Mouse (Mus musculus) heart, postnatal 0 days (tissue): ENCODE data around the gene Fancm. TPM values are rescaled to one million over a fixed set of nuclear protein-coding genes. Genes with fewer than 3 reads are reported as not detected.
"Not testable (repeated sequence)": the region's sequence is repeated elsewhere in the genome, so short reads cannot be mapped to it uniquely, and the experiment has no call there.

ENCODE experiments used
- ATAC-seq: fragments of 200-750 bp; cut with Nextera tagmentation; 2 replicates; pipeline ENCODE4 v1.8.0; 2017; ENCODE audit warnings: low read depth, moderate number of reproducible peaks, moderate library complexity; ENCODE audit not compliant: insufficient read depth
- DNase-seq: peaks from one replicate; pipeline ENCODE4 v3.0.0-alpha.2; 2016; ENCODE audit warnings: low spot score
- H3K27ac ChIP-seq: fragments of 300-500 bp; sonication (generic); 2 replicates; pipeline ENCODE4 v1.5.1; 2014; ENCODE audit warnings: low read depth, mild to moderate bottlenecking
- H3K27me3 ChIP-seq: fragments of 300-500 bp; sonication (generic); 2 replicates; pipeline ENCODE4 v1.6.1; 2014; ENCODE audit warnings: low read length, mixed read lengths; ENCODE audit not compliant: control insufficient read depth, insufficient read depth
- H3K36me3 ChIP-seq: fragments of 300-500 bp; sonication (generic); replicated peaks from 2 replicates; pipeline ENCODE4 v1.6.1; 2014; ENCODE audit warnings: low read length, mixed read lengths; ENCODE audit not compliant: control insufficient read depth, insufficient read depth
- H3K4me1 ChIP-seq: fragments of 300-500 bp; sonication (generic); 2 replicates; pipeline ENCODE4 v1.6.1; 2014; ENCODE audit warnings: antibody characterized with exemption; ENCODE audit not compliant: control insufficient read depth, insufficient read depth
- H3K4me2 ChIP-seq: fragments of 300-500 bp; sonication (generic); 2 replicates; pipeline ENCODE4 v1.6.1; 2014; ENCODE audit warnings: low read depth, mild to moderate bottlenecking, low read length, moderate library complexity
- H3K4me3 ChIP-seq: fragments of 300-500 bp; sonication (generic); 2 replicates; pipeline ENCODE4 v1.5.1; 2014; ENCODE audit warnings: low read depth, low read length
- H3K9ac ChIP-seq: fragments of 300-500 bp; sonication (generic); replicated peaks from 2 replicates; pipeline ENCODE4 v1.6.1; 2014; ENCODE audit warnings: low read depth, low read length, mixed read lengths
- H3K9me3 ChIP-seq: fragments of 300-500 bp; sonication (generic); replicated peaks from 2 replicates; pipeline ENCODE4 v1.6.1; 2016; ENCODE audit warnings: low read length; ENCODE audit not compliant: control insufficient read depth
- CTCF ChIP-seq: IDR thresholded peaks from 2 replicates; pipeline ENCODE4 v1.5.1; 2016; ENCODE audit warnings: antibody characterized with exemption, control low read depth, low read depth
- EP300 ChIP-seq: IDR thresholded peaks from 2 replicates; pipeline ENCODE4 v1.6.1; 2016; ENCODE audit warnings: antibody characterized with exemption, low read depth
- WGBS: fragments of 180-500 bp; shearing (Covaris S2); extraction: QIAGEN DNeasy Blood & Tissue Kit; methylation state at CpG from one replicate; pipeline ENCODE4 v1.1.7; 2014; 5-methylcytosine and 5-hydroxymethylcytosine counted together
- polyA plus RNA-seq: library from polyadenylated mRNA; unstranded; fragments of >200 nt; fragmentation: Nextera tagmentation; extraction: Ambion mirVana; gene quantifications from 2 replicates; pipeline ENCODE4 v1.2.1, GENCODE M21; 2015
- total RNA-seq: library from RNA; depleted of rRNA; stranded (reverse); fragments of >200 nt; gene quantifications from 2 replicates; pipeline ENCODE4 v1.2.3, GENCODE M21; 2014; ENCODE audit warnings: low replicate concordance

The Fancm gene
- total and polyA plus RNA-seq, 2 experiments from 2014 or later = 4.5 to 7.6 TPM

GRCm38 (mm10) chr12:65108746-65109145 lies 33.3 kb downstream of the Fancm start:
- Histone ChIP-seq H3K4me2 (no peak overlapping the region), H3K27ac (no peak overlapping the region), H3K27me3 (no peaks in the 10 kb centered on the region), H3K4me1 (no peaks in the 10 kb centered on the region), H3K4me3 (no peak overlapping the region), H3K9ac (no peak overlapping the region), H3K9me3 (no peaks in the 10 kb centered on the region), H3K36me3 (peaks cover 22% of the 10 kb centered on the region)
- TF ChIP-seq EP300 (no peak), CTCF (no peak)
- no peak for DNase-seq
- ATAC-seq = no peak
- 94% methylated on average over 1 of the region's 1 CpGs for WGBS

GRCm38 (mm10) chr12:65111503-65111902 lies 36.1 kb downstream of the Fancm start:
- no peak for TF ChIP-seq CTCF
- TF ChIP-seq EP300 = no peak
- H3K4me2 ChIP-seq = no peak overlapping the region
- peaks cover 5% of the 10 kb centered on the region for H3K36me3 ChIP-seq
- H3K4me1 ChIP-seq = no peaks in the 10 kb centered on the region
- H3K9ac ChIP-seq = no peak overlapping the region
- H3K27me3 ChIP-seq = no peaks in the 10 kb centered on the region
- WGBS = 89% methylated on average over 3 of the region's 3 CpGs
- H3K27ac ChIP-seq = no peak overlapping the region
- no peak for DNase-seq
- H3K4me3 ChIP-seq = no peak overlapping the region
- no peaks in the 10 kb centered on the region for H3K9me3 ChIP-seq
- ATAC-seq = no peak

DNA sequence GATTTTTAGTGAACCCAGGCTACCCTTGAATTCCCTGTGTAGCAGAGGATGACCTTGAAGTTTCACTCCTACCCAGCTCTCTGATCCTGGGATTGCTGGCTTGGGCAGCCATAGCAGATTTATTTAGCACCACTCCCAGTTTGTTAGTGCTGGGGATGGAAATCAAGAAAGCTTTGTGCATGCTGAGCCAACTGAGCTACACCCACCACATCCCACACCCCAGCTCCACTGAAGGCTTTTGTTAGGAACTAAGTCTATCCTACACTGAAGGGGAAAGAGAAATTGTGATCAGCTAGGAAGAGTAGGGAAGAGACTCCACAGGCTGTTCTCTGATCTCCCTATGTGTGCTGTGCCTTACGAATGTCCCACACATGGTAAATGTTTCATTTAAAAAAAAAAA lies 37.4 kb downstream of the Fancm start:
- Histone ChIP-seq H3K4me2 (no peak overlapping the region), H3K27me3 (no peaks in the 10 kb centered on the region), H3K4me1 (no peaks in the 10 kb centered on the region), H3K9me3 (no peaks in the 10 kb centered on the region), H3K4me3 (no peak overlapping the region), H3K36me3 (no peaks in the 10 kb centered on the region), H3K9ac (no peak overlapping the region), H3K27ac (no peak overlapping the region)
- TF ChIP-seq EP300 = no peak
- TF ChIP-seq CTCF = no peak
- ATAC-seq = no peak
- DNase-seq = no peak
- 96% methylated on average over 1 of the region's 1 CpGs for WGBS

DNA sequence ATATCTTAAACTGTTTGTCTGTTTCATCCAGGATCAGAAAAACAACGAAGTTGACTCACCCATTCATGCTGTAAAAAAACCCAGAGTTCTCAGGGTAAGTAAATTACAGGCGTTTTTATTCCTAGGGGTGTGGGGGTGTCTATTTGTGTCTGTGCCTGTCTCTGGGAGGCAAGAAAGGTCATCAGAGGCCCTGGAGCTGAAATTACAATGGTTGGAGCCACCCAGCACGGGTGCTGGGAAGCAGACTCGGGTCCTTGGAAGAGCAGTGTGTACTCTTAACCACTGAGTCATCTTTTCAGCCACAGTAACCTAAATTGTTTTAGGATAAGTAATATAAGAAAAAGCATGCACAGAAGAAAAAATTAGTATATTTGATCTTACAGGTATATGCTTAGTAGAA lies 38.5 kb downstream of the Fancm start:
- Histone ChIP-seq H3K4me3 (no peak overlapping the region), H3K27ac (no peak overlapping the region), H3K36me3 (peaks cover 8% of the 10 kb centered on the region), H3K4me2 (no peak overlapping the region), H3K9me3 (no peaks in the 10 kb centered on the region), H3K4me1 (no peaks in the 10 kb centered on the region), H3K27me3 (no peaks in the 10 kb centered on the region), H3K9ac (no peak overlapping the region)
- 85% methylated on average over 4 of the region's 4 CpGs for WGBS
- no peak for ATAC-seq
- DNase-seq = no peak
- TF ChIP-seq CTCF = no peak
- TF ChIP-seq EP300 = no peak

GRCm38 (mm10) chr12:65114978-65115377 lies 39.6 kb downstream of the Fancm start:
- H3K4me1 ChIP-seq, H3K4me2 ChIP-seq, ATAC-seq, H3K27me3 ChIP-seq, H3K27ac ChIP-seq, H3K9ac ChIP-seq, DNase-seq, H3K4me3 ChIP-seq, H3K9me3 ChIP-seq: not testable (repeated sequence)
- 66% methylated on average over 3 of the region's 3 CpGs for WGBS
- peaks cover 15% of the 10 kb centered on the region for H3K36me3 ChIP-seq

DNA sequence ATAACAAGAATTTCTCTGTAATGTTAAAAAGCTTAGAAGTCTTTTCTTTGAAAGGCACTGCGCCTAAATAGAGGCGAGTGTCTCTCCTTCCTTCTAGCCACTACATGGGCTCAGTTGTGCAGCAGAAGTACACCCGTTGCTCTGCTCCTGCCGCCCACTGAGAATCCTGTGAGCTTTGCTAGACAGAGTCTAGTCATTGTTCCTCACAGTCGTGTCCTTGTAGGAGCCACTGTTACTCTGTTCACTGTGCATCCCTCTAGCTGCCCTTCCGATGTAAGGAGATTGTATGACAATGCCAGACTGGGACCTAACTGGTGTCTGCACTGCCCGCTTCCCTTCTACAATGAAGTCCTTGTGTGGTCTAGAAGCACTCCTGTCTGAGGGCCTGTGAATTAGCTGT lies 43.6 kb downstream of the Fancm start:
- Histone ChIP-seq H3K36me3 (peaks cover 28% of the 10 kb centered on the region), H3K4me2 (no peak overlapping the region), H3K9me3 (no peaks in the 10 kb centered on the region), H3K9ac (no peak overlapping the region), H3K27me3 (no peaks in the 10 kb centered on the region), H3K4me1 (no peaks in the 10 kb centered on the region), H3K27ac (no peak overlapping the region), H3K4me3 (no peak overlapping the region)
- ATAC-seq (no peak), DNase-seq (no peak)
- 88% methylated on average over 7 of the region's 7 CpGs for WGBS
- TF ChIP-seq EP300 (no peak), CTCF (no peak)
